Comparison of ENCODE assay signal across 16 mouse cellular contexts in the genomic region with DNA sequence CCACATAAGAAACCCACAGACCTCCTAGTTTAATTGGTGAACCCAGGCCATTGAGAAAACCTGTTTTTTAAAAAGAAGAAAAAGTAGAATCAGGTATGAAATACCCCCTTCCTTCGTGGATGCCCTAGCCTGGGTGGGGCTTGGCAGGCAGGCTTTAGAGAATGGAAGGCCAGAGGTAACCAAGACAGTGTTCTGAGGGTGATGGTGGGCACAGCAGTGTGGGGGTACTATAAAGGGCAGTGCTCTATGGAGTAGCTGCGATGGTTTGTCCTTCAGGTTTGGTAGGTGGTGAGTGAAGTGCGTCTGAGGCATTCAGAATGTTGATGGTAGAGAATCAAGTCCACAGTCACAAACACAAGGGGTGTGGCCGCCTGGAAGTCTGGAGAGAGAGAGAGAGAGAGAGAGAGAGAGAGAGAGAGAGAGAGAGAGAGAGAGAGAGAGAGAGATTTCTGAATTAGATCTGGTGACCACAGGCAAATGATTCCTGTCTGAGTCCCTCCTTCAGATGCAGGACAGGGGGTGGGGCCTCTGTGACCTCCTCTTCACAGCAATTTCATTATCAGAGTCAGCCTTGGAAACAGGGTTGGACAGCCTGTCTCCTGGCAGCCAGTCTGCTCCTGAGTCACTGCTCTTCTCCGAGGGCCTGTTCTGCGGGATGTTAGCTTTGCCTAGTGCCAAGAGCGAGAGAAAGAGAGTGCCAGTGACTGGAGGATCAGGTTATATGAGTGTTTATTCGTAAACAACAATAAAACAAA. TPM values are rescaled to one million over a fixed set of nuclear protein-coding genes. Genes with fewer than 3 reads are reported as not detected.
DNase-seq lines count a peak whose midpoint lies in the region; ATAC-seq and TF ChIP-seq lines count a peak whose summit lies in the region.
"Had no signal": no experiment of that assay in that cellular context is flagged by ENCODE, and none has a peak within 500 bp of the region (broad histone marks: within the 10 kb centered on the region; RNA-seq: fewer than 3 reads in every experiment).

No protein-coding gene starts in this region.

- no peaks in the 10 kb centered on the region for H3K36me3 ChIP-seq in forebrain, embryonic 16.5 days (ENCODE audit: control insufficient read depth, insufficient read depth)
- H3K36me3 ChIP-seq: limb, embryonic 12.5 days had no signal

- TF ChIP-seq CTCF in gastrocnemius, adult 2 months (IDR thresholded peaks at IDR 0.05) = no peak

- no peak overlapping the region for H3K9ac ChIP-seq in forebrain, embryonic 16.5 days (replicated peaks; ENCODE audit: low read depth, low read length)
- H3K9ac ChIP-seq: limb, embryonic 12.5 days had no signal

- no peaks in the 10 kb centered on the region for H3K4me1 ChIP-seq in forebrain, embryonic 16.5 days (replicated peaks; ENCODE audit: control insufficient read depth, insufficient read depth, low read length)
- H3K4me1 ChIP-seq: limb, embryonic 12.5 days had no signal

- intact Hi-C loops in gastrocnemius, adult 2 months (cut with DNase I) = no loop called here
- intact Hi-C loops in heart, postnatal 10 days (cut with DNase I) = no loop called here

- no peak overlapping the region for H3K27ac ChIP-seq in gastrocnemius, adult 2 months
- H3K27ac ChIP-seq in forebrain, embryonic 16.5 days (ENCODE audit: low read length) = no peak overlapping the region
- H3K27ac ChIP-seq: limb, embryonic 12.5 days had no signal

- H3K9me3 ChIP-seq in forebrain, embryonic 16.5 days (ENCODE audit: control insufficient read depth, low read length) = no peaks in the 10 kb centered on the region
- H3K9me3 ChIP-seq: limb, embryonic 12.5 days had no signal

- DNase-seq in urinary bladder, postnatal 14 days (ENCODE audit: low spot score) = peak; percentile 35
- DNase-seq in urinary bladder, postnatal 10 days (ENCODE audit: low spot score) = no peak
- DNase-seq in gastrocnemius, adult 2 months = peak; percentile 38
- DNase-seq in heart, postnatal 10 days = peak; percentile 57 to 65
- no peak for DNase-seq in kidney, postnatal 14 days
- no peak for DNase-seq in urinary bladder, adult 2 months (ENCODE audit: low spot score)
- DNase-seq: cerebellum, adult 9-11 months; kidney, postnatal 4 days had no signal

- no peak overlapping the region for H3K4me2 ChIP-seq in forebrain, embryonic 16.5 days (ENCODE audit: low read length)
- H3K4me2 ChIP-seq: limb, embryonic 12.5 days had no signal

- ATAC-seq in forebrain, embryonic 16.5 days = no peak
- ATAC-seq: inflammation-experienced regulatory T-cells, adult 6 months; lung, postnatal 0 days had no signal

- H3K4me3 ChIP-seq in gastrocnemius, adult 2 months = no peak overlapping the region
- no peak overlapping the region for H3K4me3 ChIP-seq in forebrain, embryonic 16.5 days (replicated peaks; ENCODE audit: low read length)
- H3K4me3 ChIP-seq: limb, embryonic 12.5 days had no signal

- no peaks in the 10 kb centered on the region for H3K27me3 ChIP-seq in forebrain, embryonic 16.5 days (replicated peaks; ENCODE audit: control insufficient read depth, insufficient read depth, low read length)
- H3K27me3 ChIP-seq: limb, embryonic 12.5 days had no signal

- 81% methylated on average over 8 of the region's 8 CpGs for WGBS in forebrain, embryonic 16.5 days

RNA-seq across cellular contexts. Expression of gene Gm10220, which starts 44.0 kb away (rescaled TPM):
- not detected for total RNA-seq in gastrocnemius, adult 2 months (2021)
- not detected for total RNA-seq in heart, postnatal 10 days (2021)
- not detected in 2 replicates for polyA plus RNA-seq in forebrain, embryonic 16.5 days (2015; fragmentation: Nextera tagmentation; extraction: Ambion mirVana)
- 0.03 TPM in 1 of 2 replicates, not detected in the other for polyA plus RNA-seq in urinary bladder, adult 2 months (2012; rRNA removed)
- total RNA-seq: adrenal gland, postnatal 4 days; ES-E14; gastrocnemius, postnatal 36 days had no signal
- polyA plus RNA-seq: inflammation-experienced regulatory T-cells, adult 6 months; lung, postnatal 0 days; stomach, embryonic 16.5 days had no signal

Comparison
In these comparisons a context has a peak if more than half of its experiments do, and no peak if none do; other contexts are left out.
1. DNase-seq: peak in urinary bladder, postnatal 14 days (single experiment), gastrocnemius, adult 2 months (single experiment) and heart, postnatal 10 days (2 of 2); none in urinary bladder, postnatal 10 days (single experiment), kidney, postnatal 14 days (single experiment) and urinary bladder, adult 2 months (single experiment).